In the genomic region with DNA sequence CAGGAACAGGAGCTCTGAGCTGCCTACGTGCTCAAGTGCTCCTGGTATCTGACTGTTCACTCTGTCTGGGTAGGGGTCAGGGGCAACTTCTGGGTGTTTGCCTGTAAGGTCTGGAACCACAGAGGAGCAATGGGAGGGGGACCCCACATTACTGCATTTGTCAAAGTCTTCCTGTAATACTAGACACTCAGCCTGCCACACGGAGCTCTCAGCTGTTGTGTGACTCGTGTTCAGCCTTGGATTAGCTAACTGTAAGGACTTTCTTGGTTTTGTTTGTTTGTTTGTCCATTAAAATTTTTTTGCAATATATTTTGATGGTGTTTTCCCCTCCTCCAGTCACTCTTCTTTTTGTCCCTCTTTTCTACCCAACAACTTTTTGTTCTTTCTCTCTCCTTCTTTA, we compare ENCODE assay signal across 17 mouse cellular contexts.
"Had no signal": no experiment of that assay in that cellular context is flagged by ENCODE, and none has a peak within 500 bp of the region (broad histone marks: within the 10 kb centered on the region; RNA-seq: fewer than 3 reads in every experiment).

No protein-coding gene starts in this region.

- H3K36me3 ChIP-seq: liver, embryonic 15.5 days; lung, embryonic 15.5 days; midbrain, embryonic 12.5 days; neural tube, embryonic 12.5 days; stomach, embryonic 15.5 days had no signal

- H3K27ac ChIP-seq: liver, embryonic 15.5 days; lung, embryonic 15.5 days; macrophage; midbrain, embryonic 12.5 days; neural tube, embryonic 12.5 days; stomach, embryonic 15.5 days; stomach, postnatal 0 days had no signal

- H3K4me1 ChIP-seq: liver, embryonic 15.5 days; megakaryocyte, embryonic 14.5 days had no signal

- DNase-seq: liver, postnatal 0 days; lung, adult 2 months; lung, postnatal 14 days; lung, postnatal 36 days; midbrain, embryonic 14.5 days; right cerebral cortex, postnatal 14 days; thymus, postnatal 14 days; thymus, postnatal 36 days had no signal

- H3K4me3 ChIP-seq: liver, embryonic 15.5 days; lung, embryonic 15.5 days; megakaryocyte, embryonic 14.5 days; midbrain, embryonic 12.5 days; neural tube, embryonic 12.5 days; stomach, embryonic 15.5 days had no signal

- ATAC-seq: liver, postnatal 0 days; lung, postnatal 0 days had no signal

- H3K27me3 ChIP-seq: lung, embryonic 15.5 days; midbrain, embryonic 12.5 days; neural tube, embryonic 12.5 days; stomach, embryonic 15.5 days had no signal

- H3K9ac ChIP-seq: liver, embryonic 15.5 days; liver, postnatal 0 days; lung, embryonic 15.5 days; midbrain, embryonic 12.5 days; neural tube, embryonic 12.5 days; stomach, embryonic 15.5 days had no signal

- H3K4me2 ChIP-seq: liver, embryonic 15.5 days; lung, embryonic 15.5 days; midbrain, embryonic 12.5 days; neural tube, embryonic 12.5 days; stomach, embryonic 15.5 days had no signal

- H3K9me3 ChIP-seq: liver, embryonic 15.5 days; lung, embryonic 15.5 days; midbrain, embryonic 12.5 days; neural tube, embryonic 12.5 days; stomach, embryonic 15.5 days had no signal
